Comparison of ENCODE assay signal across 25 mouse cellular contexts in the genomic region with DNA sequence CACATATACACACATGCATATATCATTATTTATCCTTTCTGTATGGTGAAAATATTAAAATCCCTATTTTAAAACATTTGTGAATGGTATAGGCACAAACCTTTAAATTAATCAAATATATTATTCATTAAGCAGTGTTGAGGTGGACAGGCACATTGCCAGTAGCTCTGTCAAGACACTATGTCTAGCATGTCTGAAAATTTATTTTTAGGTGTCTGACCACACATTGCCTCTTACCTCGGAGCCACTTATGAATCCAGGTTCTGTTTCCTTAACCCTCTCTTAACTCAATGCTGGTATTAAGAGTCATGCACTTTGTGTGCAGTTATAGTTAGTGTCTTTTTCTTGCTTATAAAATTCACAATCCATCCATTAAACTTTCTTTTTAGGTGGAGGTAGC. TPM values are rescaled to one million over a fixed set of nuclear protein-coding genes. Genes with fewer than 3 reads are reported as not detected.
"Had no signal": no experiment of that assay in that cellular context is flagged by ENCODE, and none has a peak within 500 bp of the region (broad histone marks: within the 10 kb centered on the region; RNA-seq: fewer than 3 reads in every experiment).

No protein-coding gene starts in this region.

- H3K27ac ChIP-seq: limb, embryonic 10.5 days; limb, embryonic 13.5 days; liver, embryonic 12.5 days; liver, embryonic 15.5 days; lung, embryonic 15.5 days; midbrain, embryonic 10.5 days; midbrain, embryonic 13.5 days; neural tube, embryonic 13.5 days; stomach, postnatal 0 days had no signal

- H3K36me3 ChIP-seq: limb, embryonic 10.5 days; limb, embryonic 13.5 days; liver, embryonic 12.5 days; liver, embryonic 15.5 days; lung, embryonic 15.5 days; midbrain, embryonic 10.5 days; midbrain, embryonic 13.5 days; neural tube, embryonic 13.5 days had no signal

- DNase-seq: kidney, postnatal 14 days; kidney, postnatal 4 days; liver; lung, adult 18-20 months; lung, postnatal 10 days; lung, postnatal 36 days; thymus, adult 2 months; thymus, postnatal 14 days; thymus, postnatal 4 days had no signal

- H3K27me3 ChIP-seq: limb, embryonic 13.5 days; liver, embryonic 12.5 days; liver, embryonic 15.5 days; lung, embryonic 15.5 days; megakaryocyte, embryonic 14.5 days; midbrain, embryonic 13.5 days; neural tube, embryonic 13.5 days had no signal

- H3K4me3 ChIP-seq: limb, embryonic 10.5 days; limb, embryonic 13.5 days; liver, embryonic 12.5 days; liver, embryonic 15.5 days; lung, embryonic 15.5 days; megakaryocyte, embryonic 14.5 days; midbrain, embryonic 10.5 days; midbrain, embryonic 13.5 days; myocyte; neural tube, embryonic 13.5 days had no signal

- H3K4me1 ChIP-seq: limb, embryonic 10.5 days; limb, embryonic 13.5 days; liver, embryonic 12.5 days; liver, embryonic 15.5 days; lung, embryonic 15.5 days; megakaryocyte, embryonic 14.5 days; midbrain, embryonic 10.5 days; midbrain, embryonic 13.5 days had no signal

- ATAC-seq: liver, embryonic 12.5 days; midbrain, embryonic 13.5 days; midbrain, embryonic 16.5 days had no signal

- H3K9ac ChIP-seq: limb, embryonic 13.5 days; liver, embryonic 12.5 days; liver, embryonic 15.5 days; lung, embryonic 15.5 days; midbrain, embryonic 13.5 days; neural tube, embryonic 13.5 days had no signal

- H3K4me2 ChIP-seq: limb, embryonic 13.5 days; liver, embryonic 12.5 days; liver, embryonic 15.5 days; lung, embryonic 15.5 days; midbrain, embryonic 13.5 days; neural tube, embryonic 13.5 days had no signal

- H3K9me3 ChIP-seq: limb, embryonic 10.5 days; limb, embryonic 13.5 days; liver, embryonic 12.5 days; liver, embryonic 15.5 days; lung, embryonic 15.5 days; megakaryocyte, embryonic 14.5 days; midbrain, embryonic 10.5 days; midbrain, embryonic 13.5 days; neural tube, embryonic 13.5 days had no signal

RNA-seq across cellular contexts. Expression of a gene that starts 12.0 kb away (rescaled TPM):
- total RNA-seq: layer of hippocampus, postnatal 14 days; monocyte, adult 5-6 weeks; neutrophil, adult 5-6 weeks had no signal
- polyA plus RNA-seq: liver, embryonic 12.5 days; midbrain, embryonic 10.5 days; midbrain, embryonic 13.5 days; stomach, embryonic 14.5 days had no signal
